Mouse (Mus musculus) midbrain, embryonic 16.5 days (tissue): ENCODE data around the gene Irf2bp1. TPM values are rescaled to one million over a fixed set of nuclear protein-coding genes. Genes with fewer than 3 reads are reported as not detected.

Source experiments
- ATAC-seq: fragments of 200-750 bp; cut with Nextera tagmentation; 2 replicates; pipeline ENCODE4 v1.8.0; 2017; ENCODE audit warnings: moderate TSS enrichment
- H3K27ac ChIP-seq: fragments of 300-500 bp; sonication (generic); 2 replicates; pipeline ENCODE4 v1.5.1; 2014; ENCODE audit warnings: mild to moderate bottlenecking, low read length, mixed read lengths
- H3K27me3 ChIP-seq: fragments of 300-500 bp; sonication (generic); 2 replicates; pipeline ENCODE4 v1.6.1; 2014; ENCODE audit warnings: low read depth, low read length, mixed read lengths; ENCODE audit not compliant: control insufficient read depth, insufficient read depth
- H3K36me3 ChIP-seq: fragments of 300-500 bp; sonication (generic); 2 replicates; pipeline ENCODE4 v1.6.1; 2014; ENCODE audit warnings: mild to moderate bottlenecking, low read length, moderate library complexity, mixed read lengths; ENCODE audit not compliant: control insufficient read depth, insufficient read depth
- H3K4me1 ChIP-seq: fragments of 300-500 bp; sonication (generic); 2 replicates; pipeline ENCODE4 v1.6.1; 2014; ENCODE audit warnings: mild to moderate bottlenecking, low read length, mixed read lengths; ENCODE audit not compliant: control insufficient read depth, insufficient read depth
- H3K4me2 ChIP-seq: fragments of 300-500 bp; sonication (generic); 2 replicates; pipeline ENCODE4 v1.6.1; 2014; ENCODE audit warnings: mild to moderate bottlenecking, low read length, mixed read lengths
- H3K4me3 ChIP-seq: fragments of 300-500 bp; sonication (generic); 2 replicates; pipeline ENCODE4 v1.5.1; 2014; ENCODE audit warnings: low read depth, mild to moderate bottlenecking, low read length, moderate library complexity, mixed read lengths
- H3K9ac ChIP-seq: fragments of 300-500 bp; sonication (generic); 2 replicates; pipeline ENCODE4 v1.6.1; 2014; ENCODE audit warnings: low read depth, low read length, mixed read lengths
- H3K9me3 ChIP-seq: fragments of 300-500 bp; sonication (generic); replicated peaks from 2 replicates; pipeline ENCODE4 v1.6.1; 2014; ENCODE audit warnings: mild to moderate bottlenecking, low read length, mixed read lengths; ENCODE audit not compliant: control insufficient read depth, poor library complexity, severe bottlenecking
- WGBS: fragments of 180-500 bp; shearing (Covaris S2); extraction: QIAGEN DNeasy Blood & Tissue Kit; methylation state at CpG from one replicate; pipeline ENCODE4 v1.1.7; 2014; 5-methylcytosine and 5-hydroxymethylcytosine counted together
- polyA plus RNA-seq: library from polyadenylated mRNA; unstranded; fragments of >200 nt; fragmentation: Nextera tagmentation; extraction: Ambion mirVana; gene quantifications from 2 replicates; pipeline ENCODE4 v1.2.1, GENCODE M21; 2015

Gene Irf2bp1
- polyA plus RNA-seq, 1 experiment from 2014 or later: 26.0 TPM

DNA sequence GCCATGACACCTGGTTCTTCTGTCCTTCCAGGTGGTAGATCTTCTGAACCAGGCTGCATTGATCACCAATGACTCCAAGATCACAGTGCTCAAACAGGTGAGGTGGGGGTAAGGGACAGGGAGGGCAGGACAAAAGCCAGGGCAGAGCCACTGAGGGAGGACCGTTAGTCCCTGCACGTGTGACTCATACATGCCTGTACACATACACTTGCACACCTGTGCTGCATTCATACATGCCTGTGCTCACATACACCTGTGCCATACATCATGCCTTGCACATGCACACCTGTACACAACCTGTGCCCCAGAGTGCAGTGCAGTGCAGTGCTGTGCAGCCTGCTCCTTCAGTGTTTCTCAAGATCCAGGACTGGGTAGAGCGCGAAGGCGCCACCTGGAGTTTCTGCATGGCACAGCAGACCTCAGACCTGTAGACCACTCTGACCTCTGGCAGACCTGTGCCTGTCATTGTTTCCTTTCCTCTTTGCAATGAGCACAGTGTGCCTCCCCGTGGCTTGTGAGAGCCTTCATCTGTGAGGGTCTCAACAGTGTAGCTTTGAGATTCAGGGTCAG is 25.3 kb downstream of the Irf2bp1 start:
- no peaks in the 10 kb centered on the region for H3K9me3 ChIP-seq
- H3K4me3 ChIP-seq: no peak overlapping the region
- H3K27me3 ChIP-seq: no peaks in the 10 kb centered on the region
- no peak overlapping the region for H3K4me2 ChIP-seq
- H3K36me3 ChIP-seq: peaks cover 24% of the 10 kb centered on the region
- WGBS: 53% methylated on average over 6 of the region's 6 CpGs
- no peak overlapping the region for H3K27ac ChIP-seq
- peaks cover 13% of the 10 kb centered on the region for H3K4me1 ChIP-seq
- no peak overlapping the region for H3K9ac ChIP-seq
- ATAC-seq: no peak

DNA sequence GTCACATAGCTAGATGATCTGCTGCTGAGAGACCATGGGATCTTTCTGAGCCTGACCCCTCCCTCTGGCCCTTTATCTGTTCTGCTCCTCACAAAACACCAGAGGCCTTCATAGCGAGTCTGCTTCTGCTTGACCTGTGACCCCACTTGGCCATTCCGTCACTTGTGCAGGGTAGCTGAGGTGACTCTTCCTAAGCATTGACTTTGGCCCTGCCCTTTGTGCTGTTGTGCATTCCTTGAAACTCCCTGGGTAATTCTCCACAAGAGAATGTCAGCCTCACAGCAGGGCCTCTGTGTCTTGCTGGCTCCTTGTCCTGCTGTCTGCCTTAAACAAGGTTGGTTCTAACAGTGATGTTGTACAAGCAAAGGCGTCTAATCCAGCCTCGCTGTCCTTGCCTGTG is 27.8 kb downstream of the Irf2bp1 start:
- ATAC-seq: no peak
- no peak overlapping the region for H3K9ac ChIP-seq
- H3K36me3 ChIP-seq: peaks cover 36% of the 10 kb centered on the region
- H3K4me2 ChIP-seq: no peak overlapping the region
- no peaks in the 10 kb centered on the region for H3K27me3 ChIP-seq
- H3K4me3 ChIP-seq: no peak overlapping the region
- H3K4me1 ChIP-seq: no peaks in the 10 kb centered on the region
- H3K9me3 ChIP-seq: no peaks in the 10 kb centered on the region
- 28% methylated on average over 4 of the region's 4 CpGs for WGBS
- no peak overlapping the region for H3K27ac ChIP-seq

DNA sequence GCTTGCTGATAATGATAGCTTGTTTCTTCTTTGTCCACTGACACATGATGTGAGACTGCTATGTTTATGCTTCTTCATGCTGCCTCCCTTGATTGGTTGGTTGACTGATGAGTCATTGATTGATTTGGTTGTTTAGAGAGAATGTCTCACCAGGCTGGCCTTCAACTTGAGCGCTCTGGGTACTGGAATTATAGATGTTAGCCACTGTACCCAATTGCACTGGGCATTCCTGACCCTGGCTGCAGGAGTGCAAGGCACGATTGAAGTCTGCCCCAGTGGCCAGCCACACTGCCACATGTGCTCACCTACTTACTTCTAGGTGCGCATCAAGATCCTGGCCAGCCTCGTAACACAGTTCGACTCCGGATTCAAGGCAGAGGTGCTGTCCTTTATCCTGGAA is 40.8 kb downstream of the Irf2bp1 start:
- no peak overlapping the region for H3K27ac ChIP-seq
- H3K9me3 ChIP-seq: no peaks in the 10 kb centered on the region
- no peaks in the 10 kb centered on the region for H3K27me3 ChIP-seq
- H3K4me2 ChIP-seq: no peak overlapping the region
- peaks cover 57% of the 10 kb centered on the region for H3K36me3 ChIP-seq
- ATAC-seq: no peak
- no peaks in the 10 kb centered on the region for H3K4me1 ChIP-seq
- H3K9ac ChIP-seq: no peak overlapping the region
- H3K4me3 ChIP-seq: no peak overlapping the region
- 96% methylated on average over 6 of the region's 6 CpGs for WGBS

DNA sequence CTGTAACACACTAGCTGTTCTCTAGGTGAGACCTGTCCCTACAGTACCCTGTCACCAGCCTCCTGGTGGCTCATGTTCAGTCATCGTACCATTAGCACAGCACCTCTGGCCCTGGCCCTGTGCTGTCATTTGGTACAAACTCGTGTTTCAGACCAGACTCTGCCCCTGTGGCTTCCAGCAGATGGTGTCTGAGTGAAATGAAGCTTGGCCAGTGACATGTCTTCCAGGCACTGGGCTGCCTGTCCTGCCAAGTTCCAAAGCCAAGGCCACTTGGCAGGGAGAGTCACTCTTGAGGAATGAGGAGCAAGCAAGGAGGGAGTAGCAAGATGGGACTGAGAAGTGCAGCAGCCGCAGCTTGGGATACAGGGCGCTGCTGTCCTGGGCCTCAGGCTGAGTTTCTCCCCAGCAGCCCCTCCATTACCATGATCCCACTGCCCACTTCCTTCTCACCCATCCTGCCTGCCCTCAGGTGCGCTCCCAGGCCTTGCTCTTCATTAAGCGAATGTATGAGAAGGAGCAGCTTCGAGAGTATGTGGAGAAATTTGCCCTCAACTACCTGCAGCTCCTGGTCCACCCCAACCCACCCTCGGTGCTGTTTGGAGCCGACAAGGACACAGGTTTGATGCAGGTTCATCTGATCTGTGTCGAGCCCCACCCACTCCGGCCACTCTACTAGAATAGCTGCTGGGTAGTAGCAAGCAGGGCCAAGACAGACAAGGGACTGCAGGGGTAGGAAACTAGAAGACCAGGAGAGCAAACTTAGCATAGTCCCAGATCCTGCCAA is 42.6 kb downstream of the Irf2bp1 start:
- Histone ChIP-seq H3K27me3 (no peaks in the 10 kb centered on the region), H3K27ac (no peak overlapping the region), H3K4me2 (no peak overlapping the region), H3K4me3 (no peak overlapping the region), H3K4me1 (no peaks in the 10 kb centered on the region), H3K36me3 (peaks cover 57% of the 10 kb centered on the region), H3K9ac (no peak overlapping the region), H3K9me3 (no peaks in the 10 kb centered on the region)
- 92% methylated on average over 11 of the region's 11 CpGs for WGBS
- ATAC-seq: no peak

DNA sequence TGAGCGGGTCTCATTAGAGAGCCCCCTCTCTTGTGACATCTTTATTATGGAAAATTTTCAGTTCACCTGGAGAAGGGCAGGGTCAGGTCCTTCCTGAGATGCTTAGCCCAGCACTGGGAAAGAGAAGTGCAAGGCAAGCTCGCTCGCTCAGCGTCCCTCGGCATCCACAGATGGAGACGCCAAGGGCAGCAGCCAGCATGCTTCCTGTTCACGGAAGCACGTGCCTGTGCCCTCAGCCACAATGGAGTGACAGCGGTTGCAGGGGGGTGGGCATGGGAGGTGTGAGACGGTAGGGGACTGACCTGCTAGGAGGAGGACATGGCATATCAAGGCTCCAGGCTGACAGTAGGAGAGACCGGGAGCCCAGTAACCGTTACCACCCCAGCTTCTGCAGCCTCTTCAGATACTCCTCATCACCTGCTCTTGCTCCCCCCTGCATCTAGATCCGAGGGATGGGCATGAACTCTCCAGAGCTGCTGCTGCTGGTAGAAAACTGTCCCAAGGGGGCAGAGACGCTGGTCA is 44.2 kb downstream of the Irf2bp1 start:
- no peak overlapping the region for H3K4me2 ChIP-seq
- H3K36me3 ChIP-seq: peaks cover 47% of the 10 kb centered on the region
- 91% methylated on average over 14 of the region's 14 CpGs for WGBS
- H3K27ac ChIP-seq: no peak overlapping the region
- H3K27me3 ChIP-seq: no peaks in the 10 kb centered on the region
- no peak overlapping the region for H3K4me3 ChIP-seq
- ATAC-seq: no peak
- H3K4me1 ChIP-seq: no peaks in the 10 kb centered on the region
- H3K9ac ChIP-seq: no peak overlapping the region
- no peaks in the 10 kb centered on the region for H3K9me3 ChIP-seq

DNA sequence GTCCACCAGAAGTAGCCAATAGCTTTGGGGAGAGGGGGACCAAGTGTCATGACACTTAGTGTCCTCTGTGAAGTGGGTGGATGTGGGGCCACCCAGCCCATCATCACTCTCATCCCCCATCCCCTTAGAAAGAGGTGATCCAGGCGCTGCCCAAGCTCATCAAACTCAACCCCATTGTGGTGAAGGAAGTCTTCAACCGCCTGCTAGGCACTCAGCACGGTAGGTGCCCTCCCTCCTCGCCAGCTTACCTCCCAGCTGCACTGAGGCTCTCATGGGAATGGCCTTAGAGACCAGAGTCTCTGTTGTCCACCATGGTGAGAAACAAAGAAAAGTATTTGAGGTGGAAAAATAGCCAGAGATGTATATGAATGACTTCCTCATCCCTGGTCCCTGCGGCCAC is 45.4 kb downstream of the Irf2bp1 start:
- no peak overlapping the region for H3K27ac ChIP-seq
- ATAC-seq: no peak
- peaks cover 5% of the 10 kb centered on the region for H3K4me1 ChIP-seq
- no peaks in the 10 kb centered on the region for H3K9me3 ChIP-seq
- H3K9ac ChIP-seq: no peak overlapping the region
- H3K4me2 ChIP-seq: no peak overlapping the region
- H3K36me3 ChIP-seq: peaks cover 46% of the 10 kb centered on the region
- 91% methylated on average over 5 of the region's 5 CpGs for WGBS
- no peak overlapping the region for H3K4me3 ChIP-seq
- no peaks in the 10 kb centered on the region for H3K27me3 ChIP-seq

DNA sequence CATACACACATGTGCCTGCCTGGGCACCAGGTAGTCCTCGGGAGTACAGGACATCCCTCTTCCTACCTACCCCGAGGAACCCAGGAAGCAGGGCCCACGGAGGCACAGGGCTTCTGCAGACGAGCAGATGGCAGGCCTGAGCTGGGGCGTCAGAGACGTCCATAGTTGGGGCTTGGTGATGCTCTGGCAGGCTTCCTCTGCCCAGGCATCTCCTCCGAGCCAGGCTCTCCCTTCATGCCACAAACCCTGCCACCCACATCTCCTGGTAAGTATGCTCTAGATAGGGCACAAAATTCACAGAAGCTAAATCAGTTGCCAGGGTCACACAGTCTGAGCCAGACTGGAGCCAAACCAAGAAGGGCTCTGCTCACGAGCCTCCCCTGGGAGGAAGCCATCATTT is 46.3 kb downstream of the Irf2bp1 start:
- H3K4me1 ChIP-seq: peaks cover 6% of the 10 kb centered on the region
- no peak for ATAC-seq
- peaks cover 40% of the 10 kb centered on the region for H3K36me3 ChIP-seq
- no peak overlapping the region for H3K9ac ChIP-seq
- H3K27ac ChIP-seq: no peak overlapping the region
- H3K9me3 ChIP-seq: no peaks in the 10 kb centered on the region
- H3K4me2 ChIP-seq: no peak overlapping the region
- no peak overlapping the region for H3K4me3 ChIP-seq
- 86% methylated on average over 8 of the region's 8 CpGs for WGBS
- H3K27me3 ChIP-seq: no peaks in the 10 kb centered on the region

DNA sequence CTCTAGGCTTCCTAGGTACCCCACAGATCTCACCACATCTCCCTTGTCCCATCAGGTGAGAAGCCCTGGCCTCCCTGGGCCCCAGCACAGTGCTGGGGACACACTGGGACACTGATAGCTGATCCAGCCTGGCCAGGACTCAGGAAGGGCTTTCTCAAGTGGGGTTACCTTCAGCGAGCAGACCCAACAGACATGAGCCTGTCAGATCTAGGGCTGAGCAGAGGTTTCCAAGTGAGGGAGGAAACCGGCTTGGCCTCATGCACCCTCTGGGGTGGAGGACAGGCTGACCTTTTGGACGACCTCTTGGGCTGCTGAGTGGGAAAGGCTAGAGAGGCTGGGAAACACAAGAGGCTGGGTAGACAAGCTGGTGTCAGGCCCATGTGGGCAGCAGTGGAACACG is 47.3 kb downstream of the Irf2bp1 start:
- no peak for ATAC-seq
- H3K27me3 ChIP-seq: no peaks in the 10 kb centered on the region
- no peak overlapping the region for H3K27ac ChIP-seq
- no peak overlapping the region for H3K4me2 ChIP-seq
- peaks cover 34% of the 10 kb centered on the region for H3K36me3 ChIP-seq
- 68% methylated on average over 3 of the region's 4 CpGs for WGBS
- H3K9ac ChIP-seq: no peak overlapping the region
- no peak overlapping the region for H3K4me3 ChIP-seq
- peaks cover 6% of the 10 kb centered on the region for H3K4me1 ChIP-seq
- H3K9me3 ChIP-seq: no peaks in the 10 kb centered on the region

DNA sequence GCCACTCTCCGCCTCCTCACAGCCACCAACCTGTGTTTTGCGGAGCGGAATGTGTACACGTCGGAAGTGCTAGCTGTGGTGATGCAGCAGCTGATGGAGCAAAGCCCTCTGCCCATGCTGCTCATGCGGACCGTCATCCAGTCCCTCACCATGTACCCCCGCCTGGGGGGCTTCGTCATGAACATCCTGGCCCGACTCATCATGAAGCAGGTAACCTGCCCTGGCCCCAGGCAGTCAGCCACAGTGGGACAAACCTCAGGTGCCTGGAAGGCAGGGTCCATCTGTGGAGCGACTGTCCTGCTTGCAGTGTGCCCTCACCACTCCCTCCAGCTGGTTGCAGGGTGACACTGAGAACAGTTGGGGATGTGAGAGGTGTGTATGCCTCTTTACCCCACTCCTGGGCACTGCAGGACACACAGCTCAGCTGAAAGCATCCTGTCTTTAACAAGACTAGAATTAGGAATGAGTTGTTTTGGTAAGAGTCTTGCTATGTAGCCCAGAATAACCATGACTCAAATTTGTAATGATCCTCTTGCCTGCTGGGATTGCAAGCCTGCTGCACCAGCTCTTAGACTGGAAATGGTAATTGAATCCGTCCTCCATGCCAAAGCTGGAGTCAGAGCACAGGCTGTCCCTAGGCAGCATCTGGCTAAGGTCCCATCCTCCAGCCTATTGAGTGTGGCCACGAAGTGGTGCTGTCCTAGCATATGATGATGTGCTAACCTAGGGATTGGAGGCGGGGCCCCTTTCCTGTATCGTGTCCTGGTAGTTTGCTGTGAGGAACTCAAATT is 48.7 kb downstream of the Irf2bp1 start:
- Histone ChIP-seq H3K9me3 (no peaks in the 10 kb centered on the region), H3K27ac (no peak overlapping the region), H3K9ac (no peak overlapping the region), H3K4me1 (peaks cover 6% of the 10 kb centered on the region), H3K36me3 (peaks cover 23% of the 10 kb centered on the region), H3K4me2 (no peak overlapping the region), H3K4me3 (no peak overlapping the region), H3K27me3 (no peaks in the 10 kb centered on the region)
- 87% methylated on average over 15 of the region's 15 CpGs for WGBS
- ATAC-seq: no peak
